Mouse (Mus musculus) adrenal gland, postnatal 25 days (tissue): Measurements from ENCODE around the gene Rapgef2. TPM values are rescaled to one million over a fixed set of nuclear protein-coding genes. Genes with fewer than 3 reads are reported as not detected.
"Not testable (repeated sequence)": the region's sequence is repeated elsewhere in the genome, so short reads cannot be mapped to it uniquely, and the experiment has no call there.

Source experiments
- DNase-seq: peaks from one replicate; pipeline ENCODE4 v3.0.0; 2021; ENCODE audit warnings: mixed read lengths
- total RNA-seq: library from RNA; stranded (reverse); gene quantifications from 2 replicates; pipeline ENCODE4 v1.2.3, GENCODE M21; 2021

The Rapgef2 gene
- total RNA-seq, 1 experiment from 2014 or later, result 27.8 TPM

- DNase-seq, result no peak
Observed at GRCm38 (mm10) chr3:79088461-79088860, 197.9 kb downstream of the Rapgef2 start.

GRCm38 (mm10) chr3:79086282-79086681 is 200.0 kb downstream of the Rapgef2 start:
- no peak for DNase-seq

- DNase-seq, result no peak
Observed at GRCm38 (mm10) chr3:79083881-79084280, 202.4 kb downstream of the Rapgef2 start.

- no peak for DNase-seq
Observed at GRCm38 (mm10) chr3:79083030-79083429, 203.3 kb downstream of the Rapgef2 start.

- DNase-seq, result no peak
Observed at GRCm38 (mm10) chr3:79079076-79079475, 207.2 kb downstream of the Rapgef2 start.

GRCm38 (mm10) chr3:79074970-79075369 is 211.3 kb downstream of the Rapgef2 start:
- DNase-seq, result no peak

- no peak for DNase-seq
Observed at GRCm38 (mm10) chr3:79073541-79074244, 212.6 kb downstream of the Rapgef2 start.

- no peak for DNase-seq
Observed at GRCm38 (mm10) chr3:79071561-79071960, 214.8 kb downstream of the Rapgef2 start.

- no peak for DNase-seq
Observed at GRCm38 (mm10) chr3:79069891-79070290, 216.4 kb downstream of the Rapgef2 start.

GRCm38 (mm10) chr3:79068976-79069375 is 217.3 kb downstream of the Rapgef2 start:
- DNase-seq, result no peak

- DNase-seq, result no peak
Observed at GRCm38 (mm10) chr3:79066455-79067055, 219.8 kb downstream of the Rapgef2 start.

GRCm38 (mm10) chr3:79064096-79064495 is 222.2 kb downstream of the Rapgef2 start:
- DNase-seq, result no peak

GRCm38 (mm10) chr3:79061426-79061825 is 224.9 kb downstream of the Rapgef2 start:
- DNase-seq, result no peak

GRCm38 (mm10) chr3:79058491-79058890 is 227.8 kb downstream of the Rapgef2 start:
- DNase-seq, result not testable (repeated sequence)

GRCm38 (mm10) chr3:79045251-79045650 is 241.1 kb downstream of the Rapgef2 start:
- no peak for DNase-seq

GRCm38 (mm10) chr3:79042973-79043372 is 243.3 kb downstream of the Rapgef2 start:
- no peak for DNase-seq

GRCm38 (mm10) chr3:79039666-79040450 is 246.5 kb downstream of the Rapgef2 start:
- no peak for DNase-seq

GRCm38 (mm10) chr3:79039008-79039407 is 247.3 kb downstream of the Rapgef2 start:
- DNase-seq, result no peak

- DNase-seq, result no peak
Observed at GRCm38 (mm10) chr3:79034457-79034856, 251.9 kb downstream of the Rapgef2 start.

- DNase-seq, result no peak
Observed at GRCm38 (mm10) chr3:79030855-79031254, 255.5 kb downstream of the Rapgef2 start.

GRCm38 (mm10) chr3:79028153-79028878 is 258.0 kb downstream of the Rapgef2 start:
- no peak for DNase-seq

GRCm38 (mm10) chr3:79025983-79026382 is 260.3 kb downstream of the Rapgef2 start:
- no peak for DNase-seq
